Mouse (Mus musculus): Measurements from ENCODE around the gene Itpr2. TPM values are rescaled to one million over a fixed set of nuclear protein-coding genes. Genes with fewer than 3 reads are reported as not detected.

Gene Itpr2
- polyA plus RNA-seq, 1 experiment from 2014 or later: 9.3 TPM

DNA sequence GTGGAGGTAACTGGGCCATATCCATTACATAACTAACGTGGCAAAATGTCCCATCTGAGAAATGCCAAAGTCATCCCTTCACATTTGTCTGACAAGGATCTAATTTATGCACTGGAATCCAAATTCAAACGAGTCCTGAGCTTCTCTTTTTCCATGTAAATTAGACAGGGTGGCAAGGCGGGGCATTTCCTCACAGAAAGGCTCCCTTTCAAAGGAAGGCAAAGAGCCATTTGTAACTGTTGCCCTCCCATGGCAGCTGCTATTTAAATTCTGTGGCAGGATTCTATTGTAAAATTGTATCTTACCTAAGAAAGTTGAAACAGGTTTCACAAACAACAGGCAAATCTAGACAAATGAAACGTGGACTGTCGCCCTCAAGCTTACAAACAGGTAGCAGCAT is 43.6 kb downstream of the Itpr2 start:
- Histone ChIP-seq H3K36me3 (no peaks in the 10 kb centered on the region), H3K4me2 (no peak overlapping the region), H3K27me3 (no peaks in the 10 kb centered on the region), H3K4me3 (no peak overlapping the region), H3K9me3 (no peaks in the 10 kb centered on the region), H3K27ac (replicated peaks) (no peak overlapping the region), H3K4me1 (replicated peaks) (no peaks in the 10 kb centered on the region), H3K9ac (no peak overlapping the region)
- 17% methylated on average over 5 of the region's 5 CpGs for WGBS
- no peak for ATAC-seq (ENCODE audit: low FRiP score, low read depth)

DNA sequence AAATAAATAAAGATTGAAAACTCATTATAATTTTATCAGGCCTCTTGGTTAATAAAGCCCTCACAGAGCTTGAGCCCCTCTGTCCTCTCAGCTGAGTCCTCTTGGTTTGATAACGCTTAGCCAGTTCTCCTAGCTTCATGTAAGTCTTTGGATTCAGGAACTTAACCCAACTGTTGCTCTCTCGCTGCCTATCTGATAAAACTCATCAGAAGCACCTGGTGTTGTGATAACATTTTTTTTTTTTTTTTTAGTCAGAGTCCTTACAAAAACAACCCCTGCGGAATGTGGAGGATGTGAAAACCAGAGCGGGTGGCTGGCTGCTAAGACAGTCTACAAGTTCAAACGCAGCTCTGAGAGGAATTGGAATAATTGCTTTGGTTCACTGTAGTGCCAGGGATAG is 45.3 kb downstream of the Itpr2 start:
- 92% methylated on average over 5 of the region's 5 CpGs for WGBS
- H3K36me3 ChIP-seq: no peaks in the 10 kb centered on the region
- H3K9ac ChIP-seq: no peak overlapping the region
- no peaks in the 10 kb centered on the region for H3K4me1 ChIP-seq (replicated peaks)
- no peak overlapping the region for H3K27ac ChIP-seq (replicated peaks)
- ATAC-seq (ENCODE audit: low FRiP score, low read depth): no peak
- no peak overlapping the region for H3K4me2 ChIP-seq
- H3K27me3 ChIP-seq: no peaks in the 10 kb centered on the region
- H3K4me3 ChIP-seq: no peak overlapping the region
- no peaks in the 10 kb centered on the region for H3K9me3 ChIP-seq

DNA sequence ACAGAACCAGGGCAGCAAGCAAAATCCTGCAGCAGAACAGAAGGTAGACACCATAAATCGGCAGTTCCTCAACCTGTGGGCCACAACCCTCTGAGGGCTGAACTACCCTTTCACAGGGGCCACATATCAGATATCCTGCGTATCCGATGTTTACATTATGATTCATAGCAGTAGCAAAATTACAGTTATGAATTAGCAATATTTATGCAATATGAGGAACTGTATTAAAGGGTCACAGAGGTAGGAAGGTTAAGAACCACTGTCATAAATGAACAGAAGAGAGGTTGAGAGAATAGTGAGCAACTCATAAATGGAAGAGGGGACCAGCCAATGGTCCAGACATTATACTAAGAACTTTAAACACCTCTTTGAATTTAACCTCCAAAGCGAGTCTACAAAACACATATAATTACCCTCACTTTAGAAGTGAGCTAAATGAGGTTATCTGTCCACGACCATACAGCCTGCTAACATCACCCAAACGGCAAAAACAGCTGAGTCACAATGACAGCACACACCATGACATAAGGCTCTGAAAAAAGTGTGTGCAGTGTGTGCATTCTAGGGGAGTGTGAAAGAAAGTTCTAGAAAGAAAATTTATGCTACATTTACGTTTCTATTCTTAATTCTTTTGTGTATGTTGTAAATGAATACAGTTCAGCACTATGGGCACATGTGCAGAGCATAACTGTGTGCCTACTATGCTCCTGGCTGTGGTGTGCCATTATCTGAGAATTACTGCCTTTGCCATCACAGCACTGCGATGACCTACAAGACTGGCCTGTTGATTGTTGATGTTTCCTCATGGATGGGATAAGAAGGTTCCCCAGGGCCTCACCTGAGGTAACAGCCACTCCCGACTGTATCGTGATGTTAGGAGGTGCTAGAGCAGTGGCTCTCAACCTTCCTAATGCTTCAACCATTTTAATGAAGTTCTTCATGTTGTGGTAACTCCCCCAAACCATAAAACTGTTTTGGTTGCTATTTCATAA is 47.2 kb downstream of the Itpr2 start:
- Histone ChIP-seq H3K9me3 (no peaks in the 10 kb centered on the region), H3K27me3 (no peaks in the 10 kb centered on the region), H3K9ac (no peak overlapping the region), H3K4me3 (no peak overlapping the region), H3K27ac (replicated peaks) (no peak overlapping the region), H3K4me1 (replicated peaks) (no peaks in the 10 kb centered on the region), H3K4me2 (no peak overlapping the region), H3K36me3 (no peaks in the 10 kb centered on the region)
- no peak for ATAC-seq (ENCODE audit: low FRiP score, low read depth)
- WGBS: 88% methylated on average over 10 of the region's 10 CpGs

DNA sequence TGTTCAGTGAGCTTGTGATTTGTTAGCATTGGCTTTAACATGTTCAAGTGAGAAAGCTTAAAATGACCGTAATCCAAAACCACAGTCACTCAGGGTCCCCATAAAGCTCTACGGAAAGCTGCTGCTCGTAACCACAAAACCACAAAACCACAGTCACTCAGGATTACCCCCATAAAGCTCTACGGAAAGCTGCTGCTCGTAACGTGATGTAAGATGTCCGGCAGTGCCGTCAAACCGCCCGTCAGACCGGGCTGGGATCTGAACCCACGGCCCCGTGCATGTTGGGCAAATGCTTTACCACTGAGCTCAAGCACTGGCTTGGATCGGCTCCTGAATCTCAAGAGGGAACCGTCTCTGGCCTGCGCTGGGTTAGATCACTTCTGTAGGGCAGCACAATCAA is 49.5 kb downstream of the Itpr2 start:
- no peak overlapping the region for H3K4me3 ChIP-seq
- no peaks in the 10 kb centered on the region for H3K27me3 ChIP-seq
- no peak overlapping the region for H3K9ac ChIP-seq
- 95% methylated on average over 16 of the region's 16 CpGs for WGBS
- no peaks in the 10 kb centered on the region for H3K9me3 ChIP-seq
- no peaks in the 10 kb centered on the region for H3K36me3 ChIP-seq
- no peak overlapping the region for H3K27ac ChIP-seq (replicated peaks)
- H3K4me1 ChIP-seq (replicated peaks): no peaks in the 10 kb centered on the region
- ATAC-seq (ENCODE audit: low FRiP score, low read depth): no peak
- H3K4me2 ChIP-seq: no peak overlapping the region

DNA sequence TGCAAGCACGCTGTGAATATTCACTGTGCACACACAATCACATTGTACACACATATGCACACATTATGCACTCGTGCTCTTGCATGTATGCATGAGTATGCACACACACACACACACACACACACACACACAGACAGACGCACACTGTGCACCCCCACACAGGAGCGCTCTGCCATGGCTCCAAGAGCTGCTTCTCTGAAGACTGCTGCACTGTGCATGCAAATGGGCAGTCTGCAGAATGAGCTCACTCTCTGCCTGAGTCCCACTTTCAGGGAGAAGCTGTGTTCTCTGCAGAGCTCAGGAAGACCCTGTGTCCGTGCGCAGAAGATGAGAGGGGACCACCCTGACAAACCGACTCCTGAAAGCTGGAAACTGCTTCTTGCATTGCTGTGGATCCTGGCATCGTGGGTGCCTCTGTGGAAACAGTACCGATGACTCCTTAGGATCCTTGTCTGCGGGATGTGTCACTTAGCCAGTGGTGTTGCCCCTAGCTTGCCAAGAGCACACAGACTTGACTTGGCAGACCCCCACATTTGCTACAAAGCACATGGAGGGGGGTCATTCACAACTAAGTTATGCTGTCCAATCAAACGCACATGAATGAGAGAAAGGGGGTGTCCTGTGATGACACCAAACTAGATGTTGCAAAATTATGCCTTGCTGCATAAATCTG is 55.9 kb downstream of the Itpr2 start:
- Histone ChIP-seq H3K27ac (replicated peaks) (no peak overlapping the region), H3K27me3 (no peaks in the 10 kb centered on the region), H3K4me2 (no peak overlapping the region), H3K9me3 (no peaks in the 10 kb centered on the region), H3K4me1 (replicated peaks) (no peaks in the 10 kb centered on the region), H3K9ac (no peak overlapping the region), H3K36me3 (no peaks in the 10 kb centered on the region), H3K4me3 (no peak overlapping the region)
- ATAC-seq (ENCODE audit: low FRiP score, low read depth): peak; percentile 79
- 88% methylated on average over 11 of the region's 11 CpGs for WGBS

DNA sequence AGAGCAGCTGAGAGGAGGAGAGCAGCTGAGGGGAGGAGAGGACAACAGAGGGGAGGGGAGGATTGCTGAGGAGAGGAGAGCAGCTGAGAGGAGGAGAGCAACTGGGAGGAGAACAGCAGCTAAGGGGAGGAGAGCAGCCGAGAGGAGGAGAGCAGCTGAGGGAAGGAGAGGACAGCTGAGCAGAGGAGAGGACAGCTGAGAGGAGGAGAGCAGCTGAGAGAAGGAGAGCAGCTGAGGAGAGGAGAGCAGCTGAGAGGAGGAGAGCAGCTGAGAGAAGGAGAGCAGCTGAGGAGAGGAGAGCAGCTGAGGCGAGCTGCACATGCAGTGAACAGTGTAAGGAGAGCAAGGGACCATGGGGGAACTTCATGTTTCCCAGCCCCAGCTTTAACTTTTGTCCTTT is 62.2 kb downstream of the Itpr2 start:
- Histone ChIP-seq H3K4me2 (no peak overlapping the region), H3K27me3 (no peaks in the 10 kb centered on the region), H3K27ac (replicated peaks) (no peak overlapping the region), H3K4me3 (no peak overlapping the region), H3K36me3 (no peaks in the 10 kb centered on the region), H3K4me1 (replicated peaks) (no peaks in the 10 kb centered on the region), H3K9me3 (no peaks in the 10 kb centered on the region), H3K9ac (no peak overlapping the region)
- 62% methylated on average over 2 of the region's 2 CpGs for WGBS
- ATAC-seq (ENCODE audit: low FRiP score, low read depth): no peak

DNA sequence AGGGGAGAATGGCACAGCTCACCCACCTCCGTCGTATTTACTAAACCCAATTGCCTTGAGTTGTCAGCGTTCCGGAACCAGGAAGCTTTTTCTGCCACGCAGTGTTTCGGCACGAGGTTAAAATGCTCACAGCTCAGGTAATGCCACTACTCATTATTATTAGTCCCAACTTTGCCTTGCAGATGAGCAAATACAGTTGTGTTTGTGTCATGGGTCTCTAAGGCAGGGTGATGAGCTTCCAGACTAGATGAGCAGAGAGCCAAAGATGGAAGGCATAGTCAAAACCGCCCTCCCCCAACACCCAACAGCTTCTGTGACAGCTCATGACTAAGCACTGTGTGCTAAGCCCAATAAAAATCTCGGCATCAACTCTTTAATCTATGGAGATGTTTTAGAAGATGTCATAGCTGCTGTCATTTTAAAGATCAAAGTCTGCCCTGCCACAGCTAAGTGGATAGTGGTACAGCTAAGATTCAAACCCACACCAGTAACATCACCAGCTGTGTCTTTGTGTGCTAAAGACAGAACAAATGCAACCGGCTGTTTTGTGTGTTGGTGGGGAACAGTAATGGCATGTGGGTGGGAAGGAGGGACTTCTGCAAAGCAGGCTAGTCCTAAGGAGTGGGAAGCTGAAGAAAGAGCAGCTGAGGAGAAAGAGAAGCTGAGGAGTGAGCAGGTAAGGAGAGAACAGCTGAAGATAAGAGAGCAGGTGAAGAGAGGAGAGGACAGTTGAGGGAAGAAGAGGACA is 62.8 kb downstream of the Itpr2 start:
- Histone ChIP-seq H3K9me3 (no peaks in the 10 kb centered on the region), H3K4me3 (no peak overlapping the region), H3K9ac (no peak overlapping the region), H3K36me3 (no peaks in the 10 kb centered on the region), H3K4me2 (no peak overlapping the region), H3K27me3 (no peaks in the 10 kb centered on the region), H3K4me1 (replicated peaks) (no peaks in the 10 kb centered on the region), H3K27ac (replicated peaks) (no peak overlapping the region)
- WGBS: 78% methylated on average over 10 of the region's 10 CpGs
- no peak for ATAC-seq (ENCODE audit: low FRiP score, low read depth)

DNA sequence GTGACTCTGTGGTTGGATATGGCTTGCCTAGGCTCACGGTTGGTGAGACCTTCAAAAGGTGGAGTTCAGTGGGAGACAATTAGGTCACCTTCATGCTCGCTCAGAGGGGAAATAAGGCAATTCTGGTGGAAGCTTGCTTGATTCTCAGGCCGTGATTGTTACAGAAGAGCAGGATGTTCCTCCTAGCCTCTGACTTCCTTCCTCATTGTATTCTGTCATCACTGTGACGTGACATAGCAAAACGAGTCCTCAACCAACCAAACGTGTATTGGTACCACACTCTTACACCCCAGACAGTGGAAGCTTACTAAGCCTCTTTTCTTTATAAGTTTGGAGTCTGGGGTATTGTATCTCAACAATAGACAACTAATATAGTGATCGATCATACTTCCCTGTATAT is 64.0 kb downstream of the Itpr2 start:
- H3K4me1 ChIP-seq (replicated peaks): no peaks in the 10 kb centered on the region
- H3K36me3 ChIP-seq: no peaks in the 10 kb centered on the region
- H3K4me3 ChIP-seq: no peak overlapping the region
- ATAC-seq (ENCODE audit: low FRiP score, low read depth): no peak
- H3K27ac ChIP-seq (replicated peaks): no peak overlapping the region
- no peaks in the 10 kb centered on the region for H3K27me3 ChIP-seq
- H3K4me2 ChIP-seq: no peak overlapping the region
- H3K9ac ChIP-seq: no peak overlapping the region
- WGBS: 82% methylated on average over 7 of the region's 7 CpGs
- H3K9me3 ChIP-seq: no peaks in the 10 kb centered on the region

DNA sequence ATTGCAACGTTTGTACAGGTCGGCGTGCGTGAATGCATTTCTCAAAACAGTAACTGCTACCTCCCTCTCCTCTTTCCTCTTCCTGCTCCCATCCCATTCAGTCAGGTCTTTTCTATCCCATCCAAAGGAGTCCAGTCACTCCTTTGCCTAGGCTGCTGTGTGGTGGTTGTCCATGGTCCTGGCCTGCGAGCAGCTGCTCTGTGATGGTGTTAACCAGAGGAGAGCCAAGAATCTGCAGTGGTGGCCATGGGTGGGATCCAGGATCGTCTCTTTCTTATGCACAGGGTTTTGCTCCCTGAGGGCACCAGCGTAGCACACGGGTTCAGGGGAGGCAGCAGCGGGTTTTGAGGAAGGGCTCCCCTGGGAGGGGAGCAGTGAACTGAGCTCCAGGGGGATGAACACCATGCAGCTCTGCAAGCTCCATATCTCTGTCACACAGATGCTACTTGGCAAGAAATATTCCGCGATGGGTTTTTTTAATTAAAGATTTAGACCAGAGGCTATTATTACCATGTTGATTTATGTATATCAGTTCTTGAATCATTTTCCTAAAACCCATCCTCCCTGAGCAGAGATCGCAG is 65.0 kb downstream of the Itpr2 start:
- no peak overlapping the region for H3K4me2 ChIP-seq
- WGBS: 48% methylated on average over 12 of the region's 12 CpGs
- no peak overlapping the region for H3K27ac ChIP-seq (replicated peaks)
- no peaks in the 10 kb centered on the region for H3K27me3 ChIP-seq
- no peaks in the 10 kb centered on the region for H3K4me1 ChIP-seq (replicated peaks)
- no peaks in the 10 kb centered on the region for H3K9me3 ChIP-seq
- no peak overlapping the region for H3K9ac ChIP-seq
- H3K36me3 ChIP-seq: no peaks in the 10 kb centered on the region
- no peak overlapping the region for H3K4me3 ChIP-seq
- no peak for ATAC-seq (ENCODE audit: low FRiP score, low read depth)

DNA sequence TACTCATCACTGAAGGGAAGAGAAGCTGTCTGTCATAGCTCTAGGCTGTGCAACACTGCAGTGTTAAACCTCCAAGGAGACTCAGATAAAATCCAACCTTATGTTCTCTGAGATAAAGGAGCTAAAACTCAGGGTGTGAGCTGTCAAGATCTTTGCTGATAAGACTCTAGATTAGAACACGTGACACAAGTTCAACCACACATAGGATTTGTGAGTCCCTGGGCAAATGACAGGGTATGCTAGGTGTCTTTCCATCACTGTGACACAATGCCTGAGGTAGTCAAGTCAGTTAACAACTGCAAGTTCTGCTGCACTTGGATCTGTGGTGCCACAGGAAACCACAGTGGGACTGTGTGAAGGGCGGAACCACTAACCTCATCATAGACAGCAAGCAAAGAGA is 67.8 kb downstream of the Itpr2 start:
- Histone ChIP-seq H3K27ac (replicated peaks) (no peak overlapping the region), H3K36me3 (no peaks in the 10 kb centered on the region), H3K4me3 (no peak overlapping the region), H3K4me2 (no peak overlapping the region), H3K27me3 (no peaks in the 10 kb centered on the region), H3K9me3 (no peaks in the 10 kb centered on the region), H3K4me1 (replicated peaks) (no peaks in the 10 kb centered on the region), H3K9ac (no peak overlapping the region)
- 98% methylated on average over 2 of the region's 2 CpGs for WGBS
- no peak for ATAC-seq (ENCODE audit: low FRiP score, low read depth)

DNA sequence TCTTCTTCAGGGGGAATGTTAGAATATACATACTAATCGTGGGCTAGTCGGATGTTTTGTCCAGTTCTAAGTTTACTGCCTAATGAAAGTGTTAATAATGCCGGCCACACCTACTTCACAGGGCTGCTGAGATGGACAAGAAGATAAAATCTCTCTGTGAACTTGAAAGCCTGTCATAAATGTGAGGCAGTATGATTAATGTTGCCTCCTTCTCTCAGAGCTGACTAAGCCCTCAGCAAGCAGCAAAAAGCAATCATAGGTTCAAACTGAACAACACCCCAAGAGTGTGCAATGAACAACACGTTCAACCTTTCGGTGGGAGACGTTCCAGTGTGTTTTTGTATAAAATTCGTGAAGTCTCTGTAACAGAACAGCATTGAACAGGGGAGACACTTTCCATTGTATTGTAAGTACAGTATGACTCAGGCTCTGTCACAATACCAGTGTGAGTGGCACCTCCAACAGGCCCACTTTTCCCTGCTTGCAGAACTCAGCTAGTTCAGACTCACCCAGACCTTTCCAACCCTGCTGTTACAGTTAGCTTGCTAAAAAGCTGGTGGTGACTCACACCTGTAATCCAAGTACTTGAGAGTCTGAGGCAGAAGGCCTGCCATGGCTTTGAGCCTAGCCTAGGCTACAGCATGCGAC is 69.7 kb downstream of the Itpr2 start:
- ATAC-seq (ENCODE audit: low FRiP score, low read depth): no peak
- 77% methylated on average over 8 of the region's 8 CpGs for WGBS
- H3K4me3 ChIP-seq: no peak overlapping the region
- no peak overlapping the region for H3K4me2 ChIP-seq
- H3K27ac ChIP-seq (replicated peaks): no peak overlapping the region
- H3K36me3 ChIP-seq: no peaks in the 10 kb centered on the region
- H3K9me3 ChIP-seq: no peaks in the 10 kb centered on the region
- no peak overlapping the region for H3K9ac ChIP-seq
- H3K4me1 ChIP-seq (replicated peaks): no peaks in the 10 kb centered on the region
- no peaks in the 10 kb centered on the region for H3K27me3 ChIP-seq
